Mouse (Mus musculus): Measurements from ENCODE around the gene Fat3. TPM values are rescaled to one million over a fixed set of nuclear protein-coding genes. Genes with fewer than 3 reads are reported as not detected.
A peak's percentile ranks its signal among the peaks of the same experiment; 100 is the strongest.

Gene Fat3
- polyA plus RNA-seq, 1 experiment from 2014 or later, result 0.20 TPM

GRCm38 (mm10) chr9:16132594-16132993 lies 368.5 kb downstream of the Fat3 start:
- Histone ChIP-seq H3K4me3 (ENCODE audit: low read depth, low read length) (no peak overlapping the region), H3K27me3 (replicated peaks; ENCODE audit: control insufficient read depth, insufficient read depth, low read length) (no peaks in the 10 kb centered on the region), H3K4me1 (replicated peaks; ENCODE audit: control insufficient read depth, insufficient read depth, low read length) (no peaks in the 10 kb centered on the region), H3K36me3 (ENCODE audit: control insufficient read depth, insufficient read depth) (no peaks in the 10 kb centered on the region), H3K27ac (ENCODE audit: low read depth, low read length) (no peak overlapping the region), H3K4me2 (replicated peaks; ENCODE audit: low read depth) (no peak overlapping the region), H3K9ac (ENCODE audit: low read depth, low read length) (no peak overlapping the region), H3K9me3 (ENCODE audit: control insufficient read depth) (no peaks in the 10 kb centered on the region)
- no peak for ATAC-seq
- TF ChIP-seq CTCF (IDR thresholded peaks at IDR 0.05; ENCODE audit: low read depth), result no peak
- WGBS, result 91% methylated on average over 1 of the region's 1 CpGs

GRCm38 (mm10) chr9:16121756-16122155 lies 379.3 kb downstream of the Fat3 start:
- Histone ChIP-seq H3K4me3 (ENCODE audit: low read depth, low read length) (no peak overlapping the region), H3K27ac (ENCODE audit: low read depth, low read length) (no peak overlapping the region), H3K9me3 (ENCODE audit: control insufficient read depth) (no peaks in the 10 kb centered on the region), H3K36me3 (ENCODE audit: control insufficient read depth, insufficient read depth) (no peaks in the 10 kb centered on the region), H3K4me2 (replicated peaks; ENCODE audit: low read depth) (no peak overlapping the region), H3K27me3 (replicated peaks; ENCODE audit: control insufficient read depth, insufficient read depth, low read length) (no peaks in the 10 kb centered on the region), H3K4me1 (replicated peaks; ENCODE audit: control insufficient read depth, insufficient read depth, low read length) (no peaks in the 10 kb centered on the region), H3K9ac (ENCODE audit: low read depth, low read length) (no peak overlapping the region)
- no peak for ATAC-seq
- 83% methylated on average over 5 of the region's 5 CpGs for WGBS
- TF ChIP-seq CTCF (IDR thresholded peaks at IDR 0.05; ENCODE audit: low read depth), result no peak

GRCm38 (mm10) chr9:16114821-16115485 lies 386.1 kb downstream of the Fat3 start:
- Histone ChIP-seq H3K36me3 (ENCODE audit: control insufficient read depth, insufficient read depth) (no peaks in the 10 kb centered on the region), H3K4me3 (ENCODE audit: low read depth, low read length) (no peak overlapping the region), H3K4me1 (replicated peaks; ENCODE audit: control insufficient read depth, insufficient read depth, low read length) (no peaks in the 10 kb centered on the region), H3K4me2 (replicated peaks; ENCODE audit: low read depth) (no peak overlapping the region), H3K27ac (ENCODE audit: low read depth, low read length) (0 out of 2 replicates have a peak overlapping the region, but pooled peaks have one; percentile 15), H3K27me3 (replicated peaks; ENCODE audit: control insufficient read depth, insufficient read depth, low read length) (no peaks in the 10 kb centered on the region), H3K9me3 (ENCODE audit: control insufficient read depth) (no peaks in the 10 kb centered on the region), H3K9ac (ENCODE audit: low read depth, low read length) (no peak overlapping the region)
- no peak for TF ChIP-seq CTCF (IDR thresholded peaks at IDR 0.05; ENCODE audit: low read depth)
- no peak for ATAC-seq
- 67% methylated on average over 7 of the region's 7 CpGs for WGBS

- H3K27me3 ChIP-seq (replicated peaks; ENCODE audit: control insufficient read depth, insufficient read depth, low read length), result no peaks in the 10 kb centered on the region
- TF ChIP-seq CTCF (IDR thresholded peaks at IDR 0.05; ENCODE audit: low read depth), result no peak
- H3K9me3 ChIP-seq (ENCODE audit: control insufficient read depth), result no peaks in the 10 kb centered on the region
- H3K27ac ChIP-seq (ENCODE audit: low read depth, low read length), result no peak overlapping the region
- H3K9ac ChIP-seq (ENCODE audit: low read depth, low read length), result no peak overlapping the region
- 74% methylated on average over 4 of the region's 4 CpGs for WGBS
- H3K4me1 ChIP-seq (replicated peaks; ENCODE audit: control insufficient read depth, insufficient read depth, low read length), result no peaks in the 10 kb centered on the region
- no peak overlapping the region for H3K4me2 ChIP-seq (replicated peaks; ENCODE audit: low read depth)
- H3K36me3 ChIP-seq (ENCODE audit: control insufficient read depth, insufficient read depth), result no peaks in the 10 kb centered on the region
- no peak overlapping the region for H3K4me3 ChIP-seq (ENCODE audit: low read depth, low read length)
- no peak for ATAC-seq
These were observed 387.0 kb downstream of the Fat3 start for GRCm38 (mm10) chr9:16113936-16114642.

- ATAC-seq, result no peak
- Histone ChIP-seq H3K36me3 (ENCODE audit: control insufficient read depth, insufficient read depth) (no peaks in the 10 kb centered on the region), H3K27ac (ENCODE audit: low read depth, low read length) (no peak overlapping the region), H3K4me1 (replicated peaks; ENCODE audit: control insufficient read depth, insufficient read depth, low read length) (no peaks in the 10 kb centered on the region), H3K9ac (ENCODE audit: low read depth, low read length) (no peak overlapping the region), H3K4me2 (replicated peaks; ENCODE audit: low read depth) (no peak overlapping the region), H3K4me3 (ENCODE audit: low read depth, low read length) (no peak overlapping the region), H3K9me3 (ENCODE audit: control insufficient read depth) (no peaks in the 10 kb centered on the region), H3K27me3 (replicated peaks; ENCODE audit: control insufficient read depth, insufficient read depth, low read length) (no peaks in the 10 kb centered on the region)
- no peak for TF ChIP-seq CTCF (IDR thresholded peaks at IDR 0.05; ENCODE audit: low read depth)
- WGBS, result 44% methylated on average over 5 of the region's 5 CpGs
These were observed 393.2 kb downstream of the Fat3 start for GRCm38 (mm10) chr9:16107900-16108299.

- Histone ChIP-seq H3K27me3 (replicated peaks; ENCODE audit: control insufficient read depth, insufficient read depth, low read length) (no peaks in the 10 kb centered on the region), H3K9me3 (ENCODE audit: control insufficient read depth) (no peaks in the 10 kb centered on the region), H3K27ac (ENCODE audit: low read depth, low read length) (no peak overlapping the region), H3K4me1 (replicated peaks; ENCODE audit: control insufficient read depth, insufficient read depth, low read length) (no peaks in the 10 kb centered on the region), H3K9ac (ENCODE audit: low read depth, low read length) (no peak overlapping the region), H3K4me2 (replicated peaks; ENCODE audit: low read depth) (no peak overlapping the region), H3K36me3 (ENCODE audit: control insufficient read depth, insufficient read depth) (no peaks in the 10 kb centered on the region), H3K4me3 (ENCODE audit: low read depth, low read length) (no peak overlapping the region)
- WGBS, result 62% methylated on average over 5 of the region's 5 CpGs
- TF ChIP-seq CTCF (IDR thresholded peaks at IDR 0.05; ENCODE audit: low read depth), result peak; percentile 52
- no peak for ATAC-seq
These were observed 393.7 kb downstream of the Fat3 start for GRCm38 (mm10) chr9:16107386-16107785.
